Mouse (Mus musculus) olfactory bulb, adult 2 months (tissue): ENCODE measurements at regions not wholly inside any gene's neighbourhood (a gene's known extent, or its start where the extent isn't known, plus 50 kb on each side); places are given as distances from the start of the nearest gene placed in this dataset.

Experiments
- CTCF ChIP-seq: fragments of 200-500 bp; IDR thresholded peaks from 2 replicates; pipeline ENCODE4 v1.5.1; 2012; ENCODE audit warnings: low read depth, mild to moderate bottlenecking, low read length, moderate library complexity; ENCODE audit not compliant: insufficient read depth
- POLR2A ChIP-seq: fragments of 200-500 bp; IDR thresholded peaks from 2 replicates; pipeline ENCODE4 v1.6.1; 2012; ENCODE audit warnings: mild to moderate bottlenecking, low read depth, low read length, moderate library complexity; ENCODE audit not compliant: insufficient read depth

- no peak for TF ChIP-seq CTCF
- no peak for TF ChIP-seq POLR2A
These were observed 93.1 kb downstream of the Vcpkmt start for GRCm38 (mm10) chr12:69489686-69490085.
